Mouse (Mus musculus): ENCODE data around the gene Ldhb. TPM values are rescaled to one million over a fixed set of nuclear protein-coding genes. Genes with fewer than 3 reads are reported as not detected.

The Ldhb gene
- 209 TPM for polyA plus RNA-seq (2014; fragmentation: Illumina TruSeq; extraction: RNeasy Lipid Tissue Mini Kit (QIAGEN cat#74804); ENCODE audit: low read depth, low replicate concordance)

GRCm38 (mm10) chr6:142507785-142508162 lies at the start of gene Ldhb:
TSS of gene Ldhb (minus strand) at chr6:142507957.

GRCm38 (mm10) chr6:142472801-142473203 lies 35.0 kb downstream of the Ldhb start, which contains the start of gene Gys2:
TSS of gene Gys2 (minus strand) at chr6:142473109.

Other genes starting within 250 kb of the Ldhb start
- 2.9 TPM for gene Iapp, start 209.5 kb downstream of the Ldhb start, polyA plus RNA-seq (2014; fragmentation: Illumina TruSeq; extraction: RNeasy Lipid Tissue Mini Kit (QIAGEN cat#74804); ENCODE audit: low read depth, low replicate concordance)
- gene Slco1a5, start 185.0 kb downstream of the Ldhb start, polyA plus RNA-seq (2014; fragmentation: Illumina TruSeq; extraction: RNeasy Lipid Tissue Mini Kit (QIAGEN cat#74804); ENCODE audit: low read depth, low replicate concordance): 11.8 TPM
- 13.6 TPM for gene Pyroxd1, start 162.3 kb downstream of the Ldhb start, polyA plus RNA-seq (2014; fragmentation: Illumina TruSeq; extraction: RNeasy Lipid Tissue Mini Kit (QIAGEN cat#74804); ENCODE audit: low read depth, low replicate concordance)
- gene Recql, start 120.9 kb downstream of the Ldhb start, polyA plus RNA-seq (2014; fragmentation: Illumina TruSeq; extraction: RNeasy Lipid Tissue Mini Kit (QIAGEN cat#74804); ENCODE audit: low read depth, low replicate concordance): 23.4 TPM
- 31.7 TPM for gene Golt1b, start 120.7 kb downstream of the Ldhb start, polyA plus RNA-seq (2014; fragmentation: Illumina TruSeq; extraction: RNeasy Lipid Tissue Mini Kit (QIAGEN cat#74804); ENCODE audit: low read depth, low replicate concordance)
- gene Spx, start 94.5 kb downstream of the Ldhb start, polyA plus RNA-seq (2014; fragmentation: Illumina TruSeq; extraction: RNeasy Lipid Tissue Mini Kit (QIAGEN cat#74804); ENCODE audit: low read depth, low replicate concordance): 3.7 TPM
- 1.9 TPM for gene Gys2, start 34.8 kb downstream of the Ldhb start, polyA plus RNA-seq (2014; fragmentation: Illumina TruSeq; extraction: RNeasy Lipid Tissue Mini Kit (QIAGEN cat#74804); ENCODE audit: low read depth, low replicate concordance)
- 10.3 TPM for gene Kcnj8, start 63.7 kb upstream of the Ldhb start, polyA plus RNA-seq (2014; fragmentation: Illumina TruSeq; extraction: RNeasy Lipid Tissue Mini Kit (QIAGEN cat#74804); ENCODE audit: low read depth, low replicate concordance)
- 10.3 TPM for gene Abcc9, start 194.4 kb upstream of the Ldhb start, polyA plus RNA-seq (2014; fragmentation: Illumina TruSeq; extraction: RNeasy Lipid Tissue Mini Kit (QIAGEN cat#74804); ENCODE audit: low read depth, low replicate concordance)
- gene Cmas, start 248.7 kb upstream of the Ldhb start, polyA plus RNA-seq (2014; fragmentation: Illumina TruSeq; extraction: RNeasy Lipid Tissue Mini Kit (QIAGEN cat#74804); ENCODE audit: low read depth, low replicate concordance): 36.5 TPM